20 mouse cellular contexts compared by ENCODE assay signal in genomic region chr17:86929355-86929754, GRCm38 (mm10). TPM values are rescaled to one million over a fixed set of nuclear protein-coding genes. Genes with fewer than 3 reads are reported as not detected.
"Had no signal": no experiment of that assay in that cellular context is flagged by ENCODE, and none has a peak within 500 bp of the region (broad histone marks: within the 10 kb centered on the region; RNA-seq: fewer than 3 reads in every experiment).

No protein-coding gene starts in this region.

- H3K4me1 ChIP-seq: liver, embryonic 13.5 days had no signal

- DNase-seq: kidney, adult 9 months; kidney, postnatal 36 days; layer of hippocampus, adult 9-11 months; layer of hippocampus, postnatal 36 days; liver, embryonic 13.5 days; liver, postnatal 0 days; midbrain, embryonic 14.5 days; thymus, postnatal 4 days had no signal

- H3K9me3 ChIP-seq: limb, embryonic 15.5 days; liver, embryonic 13.5 days had no signal

- H3K36me3 ChIP-seq: limb, embryonic 15.5 days; liver, embryonic 13.5 days; midbrain, embryonic 10.5 days; neural tube, embryonic 12.5 days had no signal

- H3K4me2 ChIP-seq: limb, embryonic 15.5 days; liver, embryonic 13.5 days; neural tube, embryonic 12.5 days had no signal

- H3K27ac ChIP-seq: kidney, postnatal 0 days; limb, embryonic 15.5 days; liver, embryonic 13.5 days; midbrain, embryonic 10.5 days; neural tube, embryonic 12.5 days; stomach, postnatal 0 days had no signal

- H3K4me3 ChIP-seq: limb, embryonic 15.5 days; liver, embryonic 13.5 days; midbrain, embryonic 10.5 days; neural tube, embryonic 12.5 days had no signal

- ATAC-seq: liver, postnatal 0 days had no signal

- H3K9ac ChIP-seq: limb, embryonic 15.5 days; liver, embryonic 13.5 days; liver, postnatal 0 days; neural tube, embryonic 12.5 days had no signal

RNA-seq across cellular contexts. Expression of gene Tmem247, which starts 12.2 kb away (rescaled TPM):
- total RNA-seq: layer of hippocampus, adult 18-20 months; layer of hippocampus, postnatal 36 days; left cerebral cortex, adult 8-10 months; left cerebral cortex, postnatal 25 days; megakaryocyte, adult 5-6 weeks; monocyte, adult 5-6 weeks; neutrophil, adult 5-6 weeks had no signal
- polyA plus RNA-seq: kidney, postnatal 0 days; limb, embryonic 11.5 days; limb, embryonic 15.5 days; liver, embryonic 13.5 days; liver, postnatal 0 days; midbrain, embryonic 10.5 days; midbrain, embryonic 14.5 days; neural tube, embryonic 12.5 days; stomach, postnatal 0 days had no signal

RNA-seq across cellular contexts. Expression of gene Atp6v1e2, which starts 18.3 kb away (rescaled TPM):
- total RNA-seq: layer of hippocampus, adult 18-20 months; layer of hippocampus, postnatal 36 days; left cerebral cortex, adult 8-10 months; megakaryocyte, adult 5-6 weeks; monocyte, adult 5-6 weeks; neutrophil, adult 5-6 weeks had no signal
- polyA plus RNA-seq: kidney, postnatal 0 days; limb, embryonic 11.5 days; limb, embryonic 15.5 days; liver, embryonic 13.5 days; liver, postnatal 0 days; midbrain, embryonic 10.5 days; midbrain, embryonic 14.5 days; neural tube, embryonic 12.5 days had no signal
